Mouse (Mus musculus): Measurements from ENCODE around the gene Pdcl2.

DNA sequence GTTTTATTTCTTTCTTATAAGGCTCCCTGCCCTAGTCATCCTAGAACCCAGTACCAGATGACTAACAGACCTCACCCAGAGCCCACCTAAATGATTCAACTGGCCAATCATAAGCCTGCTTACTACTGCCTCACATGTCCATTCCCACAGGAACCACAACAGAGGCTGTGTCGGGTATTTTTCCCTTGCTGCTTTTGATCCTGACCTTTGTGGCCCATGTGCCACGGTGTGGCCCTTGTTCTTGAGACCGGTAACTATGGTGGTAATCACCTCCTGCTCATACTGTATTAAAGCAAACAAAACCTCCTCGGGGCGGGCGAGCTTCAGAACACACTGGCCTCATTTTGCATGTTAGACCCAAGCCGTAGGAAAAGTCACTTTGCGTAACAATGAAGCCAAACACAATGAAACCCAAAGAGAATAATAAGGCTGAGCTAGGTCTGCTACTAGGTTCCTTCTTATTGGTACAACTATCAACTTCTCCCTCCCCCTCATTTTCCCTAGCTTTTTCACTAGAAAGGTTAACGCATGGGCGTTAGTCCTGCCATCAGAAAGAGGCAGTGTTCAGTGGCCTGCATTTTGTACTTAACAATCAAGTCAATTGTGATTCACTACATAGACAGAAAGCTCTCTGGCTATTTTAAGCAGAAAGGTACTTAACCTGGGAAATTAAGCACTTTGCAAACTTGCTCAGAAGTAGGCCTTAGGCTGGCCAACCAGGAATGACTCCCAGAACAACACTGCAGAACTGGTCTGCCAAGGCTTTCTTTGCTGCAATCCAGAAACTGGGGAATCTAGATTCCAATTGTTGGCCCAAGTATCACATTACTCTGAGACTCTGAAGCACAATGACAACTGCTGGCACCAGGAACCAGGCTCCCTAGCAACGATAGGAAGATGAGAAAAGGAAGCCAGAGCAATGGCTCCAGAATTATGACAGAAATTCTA is 9.4 kb downstream of the Pdcl2 start:
- TF ChIP-seq MAFK (IDR thresholded peaks at IDR 0.05; ENCODE audit: insufficient read depth, low read depth, low read length): no peak
- TF ChIP-seq CHD2 (IDR thresholded peaks at IDR 0.05; ENCODE audit: low read depth, low read length): peak; percentile 47; the same call in 1 of the 2 replicates
- TF ChIP-seq HCFC1 (IDR thresholded peaks at IDR 0.05; ENCODE audit: borderline replicate concordance, insufficient read depth, low read length): no peak; the same call in 1 of the 2 replicates
- no peak for TF ChIP-seq ZNF384 (IDR thresholded peaks at IDR 0.05; ENCODE audit: low read depth, low read length)

All from ES-E14 (cell line).